Mouse (Mus musculus): Measurements from ENCODE around the gene Wdr82. TPM values are rescaled to one million over a fixed set of nuclear protein-coding genes. Genes with fewer than 3 reads are reported as not detected.

Wdr82 gene
- polyA plus RNA-seq, 1 experiment from 2014 or later: 21.9 TPM

- Histone ChIP-seq H3K9me3 (replicated peaks) (no peaks in the 10 kb centered on the region), H3K36me3 (peaks cover 61% of the 10 kb centered on the region), H3K4me1 (peaks cover 12% of the 10 kb centered on the region), H3K27me3 (no peaks in the 10 kb centered on the region), H3K9ac (no peak overlapping the region), H3K4me3 (replicated peaks) (no peak overlapping the region), H3K27ac (no peak overlapping the region), H3K4me2 (no peak overlapping the region)
- WGBS: 86% methylated on average over 3 of the region's 3 CpGs
- no peak for ATAC-seq (replicated peaks; ENCODE audit: low FRiP score)
Measured at GRCm38 (mm10) chr9:106232956-106233355, 62.2 kb downstream of the Wdr82 start.

GRCm38 (mm10) chr9:106233953-106234352 lies 63.2 kb downstream of the Wdr82 start:
- no peak overlapping the region for H3K9ac ChIP-seq
- no peaks in the 10 kb centered on the region for H3K27me3 ChIP-seq
- H3K4me3 ChIP-seq (replicated peaks): no peak overlapping the region
- WGBS: 64% methylated on average over 6 of the region's 6 CpGs
- peaks cover 71% of the 10 kb centered on the region for H3K36me3 ChIP-seq
- no peak overlapping the region for H3K4me2 ChIP-seq
- H3K27ac ChIP-seq: no peak overlapping the region
- no peak for ATAC-seq (replicated peaks; ENCODE audit: low FRiP score)
- H3K9me3 ChIP-seq (replicated peaks): no peaks in the 10 kb centered on the region
- H3K4me1 ChIP-seq: peaks cover 12% of the 10 kb centered on the region

GRCm38 (mm10) chr9:106235194-106235830 lies 64.6 kb downstream of the Wdr82 start:
- H3K27ac ChIP-seq: no peak overlapping the region
- H3K4me3 ChIP-seq (replicated peaks): no peak overlapping the region
- H3K9me3 ChIP-seq (replicated peaks): no peaks in the 10 kb centered on the region
- 66% methylated on average over 23 of the region's 23 CpGs for WGBS
- peaks cover 84% of the 10 kb centered on the region for H3K36me3 ChIP-seq
- no peaks in the 10 kb centered on the region for H3K27me3 ChIP-seq
- no peak overlapping the region for H3K9ac ChIP-seq
- no peak overlapping the region for H3K4me2 ChIP-seq
- no peak for ATAC-seq (replicated peaks; ENCODE audit: low FRiP score)
- H3K4me1 ChIP-seq: peaks cover 12% of the 10 kb centered on the region

- peaks cover 93% of the 10 kb centered on the region for H3K36me3 ChIP-seq
- H3K9ac ChIP-seq: no peak overlapping the region
- ATAC-seq (replicated peaks; ENCODE audit: low FRiP score): no peak
- no peaks in the 10 kb centered on the region for H3K27me3 ChIP-seq
- no peak overlapping the region for H3K4me2 ChIP-seq
- whole genome bisulfite sequencing: 86% methylated on average over 23 of the region's 23 CpGs
- no peaks in the 10 kb centered on the region for H3K9me3 ChIP-seq (replicated peaks)
- H3K4me1 ChIP-seq: peaks cover 10% of the 10 kb centered on the region
- H3K27ac ChIP-seq: no peak overlapping the region
- no peak overlapping the region for H3K4me3 ChIP-seq (replicated peaks)
Measured at GRCm38 (mm10) chr9:106236156-106236817, 65.6 kb downstream of the Wdr82 start.

GRCm38 (mm10) chr9:106236818-106237211 lies 66.1 kb downstream of the Wdr82 start:
- Histone ChIP-seq H3K4me3 (replicated peaks) (no peak overlapping the region), H3K27ac (0 out of 2 replicates have a peak overlapping the region, but pooled peaks have one; percentile 23), H3K9ac (no peak overlapping the region), H3K9me3 (replicated peaks) (no peaks in the 10 kb centered on the region), H3K4me2 (no peak overlapping the region), H3K36me3 (peaks cover 99% of the 10 kb centered on the region), H3K4me1 (peaks cover 10% of the 10 kb centered on the region), H3K27me3 (no peaks in the 10 kb centered on the region)
- ATAC-seq (replicated peaks; ENCODE audit: low FRiP score): no peak
- 70% methylated on average over 3 of the region's 3 CpGs for WGBS

- H3K9ac ChIP-seq: no peak overlapping the region
- peaks cover 99% of the 10 kb centered on the region for H3K36me3 ChIP-seq
- H3K4me3 ChIP-seq (replicated peaks): no peak overlapping the region
- WGBS: 74% methylated on average over 8 of the region's 8 CpGs
- H3K27me3 ChIP-seq: no peaks in the 10 kb centered on the region
- peaks cover 10% of the 10 kb centered on the region for H3K4me1 ChIP-seq
- H3K9me3 ChIP-seq (replicated peaks): no peaks in the 10 kb centered on the region
- H3K4me2 ChIP-seq: no peak overlapping the region
- peak overlapping the region; percentile 23; the same call in 1 of the 2 replicates for H3K27ac ChIP-seq
- ATAC-seq (replicated peaks; ENCODE audit: low FRiP score): no peak
Measured at GRCm38 (mm10) chr9:106237401-106237800, 66.7 kb downstream of the Wdr82 start.

GRCm38 (mm10) chr9:106237878-106238277 lies 67.2 kb downstream of the Wdr82 start:
- H3K9me3 ChIP-seq (replicated peaks): no peaks in the 10 kb centered on the region
- 92% methylated on average over 10 of the region's 10 CpGs for WGBS
- no peak overlapping the region for H3K4me2 ChIP-seq
- peaks cover 99% of the 10 kb centered on the region for H3K36me3 ChIP-seq
- no peak overlapping the region for H3K9ac ChIP-seq
- no peak for ATAC-seq (replicated peaks; ENCODE audit: low FRiP score)
- peaks cover 11% of the 10 kb centered on the region for H3K4me1 ChIP-seq
- H3K27ac ChIP-seq: peak overlapping the region; percentile 23; the same call in 1 of the 2 replicates
- no peak overlapping the region for H3K4me3 ChIP-seq (replicated peaks)
- no peaks in the 10 kb centered on the region for H3K27me3 ChIP-seq

MicroRNAs encoded within 50 kb of the gene (microRNA counts, 519-probe panel; counts per million panel counts)
- 4,326 counts per million, percentile 98 among the panel's probes with 10 or more counts for microRNA mmu-let-7g

Small RNA genes within 50 kb of the gene (microRNA-seq; reads per million reads assigned to microRNA genes)
- gene Mir135a-1 (4.3 reads per million, percentile 21 among the genes with 10 or more reads in this experiment), gene Mirlet7g (58,331 reads per million, percentile 99 among the genes with 10 or more reads in this experiment)

Other genes starting within 250 kb of the Wdr82 start
- 0.37 and 0.42 TPM in 2 replicates for gene Col6a5, start 210.3 kb upstream of the Wdr82 start, polyA plus RNA-seq (2015; fragmentation: Nextera tagmentation; extraction: Ambion mirVana)
- 0.55 and 0.64 TPM in 2 replicates for gene Col6a4, start 74.1 kb upstream of the Wdr82 start, polyA plus RNA-seq (2015; fragmentation: Nextera tagmentation; extraction: Ambion mirVana)
- 7.9 and 9.4 TPM in 2 replicates for gene Glyctk, start 12.8 kb upstream of the Wdr82 start, polyA plus RNA-seq (2015; fragmentation: Nextera tagmentation; extraction: Ambion mirVana)
- 49.0 and 55.1 TPM in 2 replicates for gene Ppm1m, start 28.8 kb downstream of the Wdr82 start, polyA plus RNA-seq (2015; fragmentation: Nextera tagmentation; extraction: Ambion mirVana)
- 67.0 and 73.4 TPM in 2 replicates for gene Twf2, start 32.2 kb downstream of the Wdr82 start, polyA plus RNA-seq (2015; fragmentation: Nextera tagmentation; extraction: Ambion mirVana)
- gene Tlr9, start 51.7 kb downstream of the Wdr82 start, polyA plus RNA-seq (2015; fragmentation: Nextera tagmentation; extraction: Ambion mirVana): 0.09 TPM in 1 of 2 replicates, not detected in the other
- 104 and 121 TPM in 2 replicates for gene Alas1, start 77.7 kb downstream of the Wdr82 start, polyA plus RNA-seq (2015; fragmentation: Nextera tagmentation; extraction: Ambion mirVana)
- 24.5 and 28.0 TPM in 2 replicates for gene Poc1a, start 110.1 kb downstream of the Wdr82 start, polyA plus RNA-seq (2015; fragmentation: Nextera tagmentation; extraction: Ambion mirVana)
- gene Dusp7, start 197.7 kb downstream of the Wdr82 start, polyA plus RNA-seq (2015; fragmentation: Nextera tagmentation; extraction: Ambion mirVana): 15.6 and 17.7 TPM in 2 replicates

Data from kidney, embryonic 15.5 days (tissue).